Mouse (Mus musculus) olfactory bulb, adult 2 months (tissue): ENCODE measurements around the gene Gm1113. TPM values are rescaled to one million over a fixed set of nuclear protein-coding genes. Genes with fewer than 3 reads are reported as not detected.

Experiments used
- H3K27ac ChIP-seq: fragments of 200-500 bp; 2 replicates; pipeline ENCODE4 v1.5.1; 2012; ENCODE audit warnings: low read depth, low read length; ENCODE audit not compliant: insufficient read depth
- H3K4me1 ChIP-seq: fragments of 200-500 bp; 2 replicates; pipeline ENCODE4 v1.6.1; 2012; ENCODE audit warnings: low read length; ENCODE audit not compliant: control insufficient read depth, insufficient read depth
- H3K4me3 ChIP-seq: fragments of 200-500 bp; 2 replicates; pipeline ENCODE4 v1.5.1; 2012; ENCODE audit warnings: mild to moderate bottlenecking, low read depth, low read length, moderate library complexity; ENCODE audit not compliant: insufficient read depth
- CTCF ChIP-seq: fragments of 200-500 bp; IDR thresholded peaks from 2 replicates; pipeline ENCODE4 v1.5.1; 2012; ENCODE audit warnings: low read depth, mild to moderate bottlenecking, low read length, moderate library complexity; ENCODE audit not compliant: insufficient read depth
- POLR2A ChIP-seq: fragments of 200-500 bp; IDR thresholded peaks from 2 replicates; pipeline ENCODE4 v1.6.1; 2012; ENCODE audit warnings: mild to moderate bottlenecking, low read depth, low read length, moderate library complexity; ENCODE audit not compliant: insufficient read depth
- WGBS: fragments of 180-500 bp; shearing (Covaris S2); methylation state at CpG from one replicate; pipeline ENCODE4 v1.1.7; 2018; 5-methylcytosine and 5-hydroxymethylcytosine counted together
- polyA plus RNA-seq: library from polyadenylated mRNA; stranded (reverse); fragments of >200 nt; gene quantifications from 2 replicates; pipeline ENCODE4 v1.2.4, GENCODE M21; 2012; ENCODE audit warnings: low replicate concordance; ENCODE audit not compliant: missing spikeins, insufficient read depth, insufficient read length

The Gm1113 gene
- polyA plus RNA-seq, 1 experiment: not detected

GRCm38 (mm10) chr9:35546745-35547144 is 28.7 kb upstream of the Gm1113 start:
- 84% methylated on average over 9 of the region's 9 CpGs for WGBS

DNA sequence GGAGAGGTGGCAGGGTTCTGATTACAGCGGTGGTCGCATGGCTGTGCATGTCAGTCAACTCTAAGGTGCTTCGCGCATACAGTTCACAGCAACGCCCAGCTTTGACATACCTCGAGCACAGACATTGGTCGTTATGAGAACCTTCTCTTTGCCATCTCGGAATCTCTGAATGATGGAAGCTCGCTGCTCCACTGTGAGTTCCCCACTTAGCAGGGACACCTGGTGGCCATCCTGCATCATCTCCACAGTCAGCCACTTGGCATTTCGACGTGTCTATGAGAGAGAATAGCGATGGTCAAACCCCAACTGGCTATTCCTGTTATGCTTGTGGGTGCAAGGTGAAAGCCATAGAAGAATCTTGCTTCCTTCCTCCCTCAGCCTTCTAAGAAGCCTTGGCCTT is 27.6 kb upstream of the Gm1113 start:
- Histone ChIP-seq H3K27ac (no peak overlapping the region), H3K4me3 (no peak overlapping the region), H3K4me1 (no peaks in the 10 kb centered on the region)
- 78% methylated on average over 12 of the region's 12 CpGs for WGBS
- no peak for TF ChIP-seq POLR2A
- no peak for TF ChIP-seq CTCF

More at GRCm38 (mm10) chr9:35546745-35547144, 28.7 kb upstream of the Gm1113 start:
- TF ChIP-seq CTCF (no peak), POLR2A (no peak)
- Histone ChIP-seq H3K4me3 (no peak overlapping the region), H3K4me1 (no peaks in the 10 kb centered on the region), H3K27ac (no peak overlapping the region)

DNA sequence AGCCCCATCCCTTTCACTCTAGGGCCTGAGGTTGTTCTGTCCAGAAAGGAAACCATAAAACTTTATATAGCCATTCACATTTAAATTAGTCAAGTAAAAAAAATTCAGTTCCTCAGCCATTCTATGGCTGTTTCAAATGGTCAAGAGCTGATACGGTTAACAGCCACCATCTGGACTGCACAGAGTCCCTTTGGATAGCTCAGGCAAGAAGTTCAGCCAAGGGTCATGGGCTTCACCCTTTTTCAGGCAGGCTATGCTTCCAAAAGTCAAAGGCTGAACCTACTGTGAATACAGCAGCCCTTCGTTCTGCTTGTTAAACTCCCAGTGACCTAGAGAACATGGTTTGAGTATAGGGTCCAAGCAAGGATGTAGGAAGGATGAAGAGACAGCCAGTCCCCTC is 26.6 kb upstream of the Gm1113 start:
- WGBS: 76% methylated on average over 2 of the region's 2 CpGs
- H3K4me3 ChIP-seq: no peak overlapping the region
- TF ChIP-seq POLR2A: no peak
- TF ChIP-seq CTCF: no peak
- no peak overlapping the region for H3K27ac ChIP-seq
- no peaks in the 10 kb centered on the region for H3K4me1 ChIP-seq

DNA sequence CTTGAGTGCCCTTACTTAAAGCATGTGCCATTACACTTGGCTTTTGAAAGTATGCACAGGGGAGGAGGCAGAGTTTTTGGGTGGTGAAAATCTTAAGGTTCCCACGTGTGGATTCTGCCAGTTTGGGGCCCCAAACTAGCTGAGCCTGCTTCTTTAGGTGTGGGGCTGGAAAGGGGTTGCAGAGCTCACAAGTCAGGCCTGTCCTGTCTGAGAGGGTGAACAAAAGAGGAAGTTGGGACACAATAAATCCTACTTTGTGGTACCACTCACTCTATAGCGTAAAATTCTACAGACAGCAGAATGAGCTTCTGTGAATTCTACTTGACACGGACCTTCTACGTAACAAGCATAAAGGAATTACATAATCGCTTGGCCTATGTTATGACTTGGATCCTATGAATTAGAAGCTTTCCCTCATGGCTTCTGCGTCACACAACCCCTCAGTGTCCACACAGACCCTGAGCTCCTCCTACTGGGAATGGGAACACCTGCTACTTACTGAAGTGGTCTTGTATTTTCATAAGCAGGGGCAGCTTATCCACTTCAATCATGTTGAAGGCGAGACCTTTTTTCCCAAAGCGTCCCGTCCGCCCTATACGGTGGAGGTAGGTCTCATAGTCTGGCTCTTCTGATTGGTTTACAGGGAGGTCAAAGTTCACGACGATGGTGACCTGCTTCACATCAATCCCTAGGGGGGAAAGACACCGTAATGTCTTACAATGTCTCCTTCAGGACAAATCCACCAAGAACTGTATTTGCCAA is 25.2 kb upstream of the Gm1113 start:
- no peaks in the 10 kb centered on the region for H3K4me1 ChIP-seq
- 89% methylated on average over 14 of the region's 14 CpGs for WGBS
- H3K27ac ChIP-seq: no peak overlapping the region
- no peak overlapping the region for H3K4me3 ChIP-seq
- TF ChIP-seq CTCF (no peak), POLR2A (no peak)

GRCm38 (mm10) chr9:35541941-35542340 is 23.9 kb upstream of the Gm1113 start:
- H3K27ac ChIP-seq: no peak overlapping the region
- no peak for TF ChIP-seq CTCF
- no peak for TF ChIP-seq POLR2A
- H3K4me3 ChIP-seq: no peak overlapping the region
- no peaks in the 10 kb centered on the region for H3K4me1 ChIP-seq
- WGBS: 74% methylated on average over 6 of the region's 6 CpGs

DNA sequence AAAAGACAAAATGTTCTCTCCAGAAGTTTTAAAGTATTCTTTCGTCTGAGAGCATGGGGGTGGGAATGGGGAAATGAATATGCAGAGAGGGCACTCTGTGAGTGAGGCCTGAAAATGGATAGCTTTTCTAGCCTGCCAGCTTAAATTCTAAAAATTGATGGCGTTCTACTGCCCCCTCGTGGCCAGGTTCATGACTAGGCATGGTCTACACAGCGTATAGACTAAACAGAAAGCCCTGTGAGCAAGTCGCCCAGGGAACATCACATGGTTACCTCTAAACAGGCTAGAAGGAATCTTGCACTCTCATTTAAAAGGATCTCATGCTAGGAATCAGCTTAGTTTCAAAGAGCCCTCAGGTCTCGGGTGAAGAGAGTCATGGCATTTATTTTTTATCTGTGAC is 23.4 kb upstream of the Gm1113 start:
- no peak for TF ChIP-seq CTCF
- no peak for TF ChIP-seq POLR2A
- 18% methylated on average over 6 of the region's 6 CpGs for WGBS
- Histone ChIP-seq H3K27ac (no peak overlapping the region), H3K4me1 (no peaks in the 10 kb centered on the region), H3K4me3 (no peak overlapping the region)

GRCm38 (mm10) chr9:35541024-35541423 is 23.0 kb upstream of the Gm1113 start:
- Histone ChIP-seq H3K27ac (no peak overlapping the region), H3K4me3 (no peak overlapping the region), H3K4me1 (no peaks in the 10 kb centered on the region)
- TF ChIP-seq POLR2A (no peak), CTCF (no peak)
- 90% methylated on average over 5 of the region's 5 CpGs for WGBS

DNA sequence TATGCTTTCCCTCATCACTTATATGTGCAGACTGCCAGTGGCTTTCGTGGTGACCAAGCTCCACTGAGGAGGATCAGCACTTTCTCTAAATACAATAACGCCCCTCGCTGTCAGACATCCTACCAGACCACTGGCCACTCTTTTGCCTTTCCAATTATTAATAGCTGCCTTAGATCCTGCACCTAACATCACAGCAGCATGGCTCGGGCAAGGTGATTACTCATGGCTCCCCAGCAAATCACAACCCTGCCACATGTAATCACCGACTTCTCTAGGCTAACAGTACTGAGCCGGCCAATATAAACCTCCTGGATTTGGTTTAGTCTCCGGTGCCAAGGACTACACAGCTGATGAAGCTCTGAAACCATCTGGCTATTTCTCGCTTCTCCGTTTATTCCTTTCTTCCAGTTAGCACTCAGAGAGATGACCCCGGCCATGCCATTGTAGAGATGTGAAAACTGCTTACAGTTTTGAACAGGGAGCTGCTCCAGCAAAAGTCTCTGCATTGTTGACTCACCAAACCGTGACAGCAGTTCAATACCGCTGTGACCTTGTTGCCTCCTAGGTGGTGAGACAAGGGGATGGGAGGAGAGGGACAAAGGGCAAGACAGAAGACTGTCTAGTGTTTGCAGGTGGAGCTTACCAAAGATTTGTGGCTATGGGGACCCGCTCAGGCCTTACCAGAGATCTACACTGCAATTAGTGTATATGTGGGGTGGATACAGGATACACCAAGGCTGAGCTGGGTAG is 21.1 kb upstream of the Gm1113 start:
- Histone ChIP-seq H3K4me3 (no peak overlapping the region), H3K27ac (no peak overlapping the region), H3K4me1 (no peaks in the 10 kb centered on the region)
- TF ChIP-seq POLR2A (no peak), CTCF (no peak)
- WGBS: 78% methylated on average over 13 of the region's 13 CpGs

DNA sequence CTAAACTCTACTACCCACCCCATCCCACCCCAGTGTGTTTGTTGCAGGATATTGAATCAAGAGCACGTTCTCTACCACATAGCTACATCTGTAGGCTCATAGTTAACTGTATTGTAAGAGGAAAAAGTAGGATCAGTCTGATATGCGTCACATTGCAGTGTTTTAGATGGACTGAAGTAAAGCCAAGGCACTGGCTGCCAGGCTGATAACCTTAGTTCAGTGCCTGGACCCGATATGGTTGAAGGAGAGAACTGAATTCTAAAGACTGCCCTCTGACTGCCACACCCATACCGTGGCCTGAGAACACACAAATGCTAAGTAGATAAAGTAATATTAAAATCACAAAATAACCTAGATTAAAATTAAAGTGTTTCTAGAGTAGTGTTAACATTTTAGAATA is 17.8 kb upstream of the Gm1113 start:
- Histone ChIP-seq H3K27ac (no peak overlapping the region), H3K4me1 (no peaks in the 10 kb centered on the region), H3K4me3 (no peak overlapping the region)
- no peak for TF ChIP-seq POLR2A
- TF ChIP-seq CTCF: no peak
- 85% methylated on average over 4 of the region's 4 CpGs for WGBS

- 16% methylated on average over 2 of the region's 2 CpGs for WGBS
- no peaks in the 10 kb centered on the region for H3K4me1 ChIP-seq
- no peak overlapping the region for H3K4me3 ChIP-seq
- H3K27ac ChIP-seq: no peak overlapping the region
- no peak for TF ChIP-seq POLR2A
- TF ChIP-seq CTCF: 0 out of 2 replicates have a peak, but pooled peaks have one; percentile 10
Measured at GRCm38 (mm10) chr9:35535110-35535509, 17.0 kb upstream of the Gm1113 start.
